Mouse (Mus musculus) lung, adult 2 months (tissue): ENCODE data around the gene Dmrtc1a. TPM values are rescaled to one million over a fixed set of nuclear protein-coding genes. Genes with fewer than 3 reads are reported as not detected.

Source experiments
- polyA plus RNA-seq: library from polyadenylated mRNA; depleted of rRNA; stranded (reverse); fragments of >200 nt; gene quantifications from 2 replicates; pipeline ENCODE4 v1.2.3, GENCODE M21; 2012; rRNA removed

Dmrtc1a gene
- polyA plus RNA-seq, 1 experiment: 0.53 TPM

Other genes with a start within 250 kb of the Dmrtc1a start
- not detected in 2 replicates for gene Gm3880, start 221.7 kb downstream of the Dmrtc1a start, polyA plus RNA-seq
- gene Gm9112, start 201.1 kb downstream of the Dmrtc1a start, polyA plus RNA-seq: not detected in 2 replicates
- gene Dmrtc1b, start 200.8 kb downstream of the Dmrtc1a start, polyA plus RNA-seq: not detected in 2 replicates
- gene Dmrtc1c1, start 105.7 kb downstream of the Dmrtc1a start, polyA plus RNA-seq: not detected in 2 replicates
- not detected in 2 replicates for gene Dmrtc1c2, start 54.1 kb downstream of the Dmrtc1a start, polyA plus RNA-seq
- not detected in 2 replicates for gene 1700031F05Rik, start 40.7 kb downstream of the Dmrtc1a start, polyA plus RNA-seq
- not detected in 2 replicates for gene 1700011M02Rik, start 218 bp upstream of the Dmrtc1a start, polyA plus RNA-seq
- gene 1700018G05Rik, start 19.7 kb upstream of the Dmrtc1a start, polyA plus RNA-seq: not detected in 2 replicates